Comparison of ENCODE assay signal across 8 mouse cellular contexts in the genomic region with DNA sequence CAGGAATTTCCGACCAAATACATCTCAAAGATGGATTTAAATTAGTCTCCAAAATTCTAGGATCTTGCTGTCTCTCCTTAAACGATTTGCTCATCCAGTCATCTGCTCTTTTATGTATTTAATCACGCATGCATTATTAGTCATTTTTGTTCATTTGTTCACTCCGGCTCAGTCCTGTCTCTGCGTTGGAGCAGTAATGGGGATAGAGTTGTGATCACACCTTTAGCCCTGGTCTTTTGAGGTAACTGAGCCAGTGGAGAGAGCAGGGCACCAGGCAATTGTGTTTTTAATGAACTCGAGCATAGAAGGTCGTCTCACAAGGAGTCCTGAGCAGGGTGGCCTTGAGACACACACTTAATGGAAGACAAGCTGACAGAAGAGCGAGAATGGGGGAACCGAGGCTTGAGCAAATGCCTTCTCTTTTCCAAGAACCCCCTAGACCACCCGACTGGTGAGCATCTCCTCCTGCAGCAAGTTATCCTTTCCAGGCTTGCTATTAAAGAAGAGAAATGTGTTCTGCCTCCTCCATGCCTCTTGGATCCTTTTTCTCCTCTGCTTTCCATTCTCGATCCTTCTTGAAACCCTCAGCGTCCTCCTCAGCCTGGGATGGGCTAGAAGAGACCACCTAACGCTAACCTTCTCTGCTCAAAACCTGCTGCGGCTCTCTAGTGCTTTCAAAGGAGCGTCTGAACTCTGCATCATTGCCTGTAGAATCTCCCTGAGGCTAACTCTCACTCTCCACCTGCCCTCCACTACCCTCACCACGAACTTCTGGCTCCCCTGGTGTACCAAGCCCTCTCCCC. TPM values are rescaled to one million over a fixed set of nuclear protein-coding genes. Genes with fewer than 3 reads are reported as not detected.
DNase-seq lines count a peak whose midpoint lies in the region; ATAC-seq and TF ChIP-seq lines count a peak whose summit lies in the region.

No protein-coding gene starts in this region.

- ATAC-seq in G1E (ENCODE audit: extremely low read depth, insufficient number of reproducible peaks, low FRiP score, poor library complexity, severe bottlenecking): no peak
- ATAC-seq in hematopoietic stem cell, adult 5-6 weeks (replicated peaks in 1 of 2; ENCODE audit: insufficient read depth in 1 of 2, low FRiP score in 2 of 2, low TSS enrichment in 1 of 2, low read depth in 1 of 2, poor library complexity in 2 of 2, severe bottlenecking in 2 of 2): peak; percentile 1 to 4; a peak in 1 of 4 replicates
- no peak for ATAC-seq in monocyte, adult 5-6 weeks (replicated peaks; ENCODE audit: insufficient number of reproducible peaks, low FRiP score, low TSS enrichment, poor library complexity, severe bottlenecking)

- H3K9me3 ChIP-seq in G1E (replicated peaks): no peaks in the 10 kb centered on the region
- H3K9me3 ChIP-seq in midbrain, embryonic 10.5 days (replicated peaks): no peaks in the 10 kb centered on the region

- peaks cover 34% of the 10 kb centered on the region for H3K4me1 ChIP-seq in G1E (ENCODE audit: insufficient read depth, low read depth, low read length)
- H3K4me1 ChIP-seq in midbrain, embryonic 10.5 days: peaks cover 37% of the 10 kb centered on the region

- WGBS in midbrain, embryonic 10.5 days: 10% methylated on average over 16 of the region's 16 CpGs

- TF ChIP-seq CTCF in G1E (IDR thresholded peaks at IDR 0.05; ENCODE audit: low read depth, low read length): no peak

- H3K36me3 ChIP-seq in G1E (replicated peaks): no peaks in the 10 kb centered on the region
- H3K36me3 ChIP-seq in midbrain, embryonic 10.5 days: no peaks in the 10 kb centered on the region

- peak overlapping the region; percentile 34; the same call in 1 of the 2 replicates for H3K4me3 ChIP-seq in G1E (ENCODE audit: low read depth, low read length)
- H3K4me3 ChIP-seq in midbrain, embryonic 10.5 days: peak overlapping the region; percentile 55

- peaks cover 30% of the 10 kb centered on the region for H3K27me3 ChIP-seq in G1E (ENCODE audit: insufficient read depth, low read length)
- H3K27me3 ChIP-seq in midbrain, embryonic 10.5 days (ENCODE audit: low read depth, poor library complexity, severe bottlenecking): peaks cover 54% of the 10 kb centered on the region

- H3K27ac ChIP-seq in midbrain, embryonic 10.5 days (replicated peaks): no peak overlapping the region

- DNase-seq in heart, adult 11 months: peak; percentile 90
- DNase-seq in heart, postnatal 4 days: no peak
- no peak for DNase-seq in G1E (ENCODE audit: low spot score)
- DNase-seq in midbrain, embryonic 10.5 days (ENCODE audit: low spot score): no peak
- no peak for DNase-seq in adipocyte (ENCODE audit: low spot score)
- DNase-seq in gastrocnemius, postnatal 4 days (ENCODE audit: low spot score in 2 of 2): no peak

RNA-seq across cellular contexts. Expression of gene Fosb, which starts 8.2 kb away (rescaled TPM):
- total RNA-seq in heart, postnatal 4 days (2021): under 1 TPM; 0.52 to 0.86 TPM
- total RNA-seq in G1E (2014; fragmentation: Nextera tagmentation) (0.19 TPM in 1 of 2 replicates, not detected in the other), G1E (2017) (0.29 and 0.38 TPM in 2 replicates)
- polyA plus RNA-seq in G1E (2012): 0.50 and 0.61 TPM in 2 replicates
- 190 and 280 TPM in 2 replicates for total RNA-seq in hematopoietic stem cell, adult 5-6 weeks (2017)
- polyA plus RNA-seq in midbrain, embryonic 10.5 days (2016; fragmentation: Nextera tagmentation; extraction: Ambion mirVana): 0.02 TPM in 1 of 2 replicates, not detected in the other
- total RNA-seq in monocyte, adult 5-6 weeks (2017): 30.9 to 43.8 TPM (median 36.9 TPM) in 3 replicates
- total RNA-seq in gastrocnemius, postnatal 4 days (2021): 1 to 10 TPM; 2.5 to 3.8 TPM

RNA-seq across cellular contexts. Expression of gene Rtn2, which starts 19.2 kb away (rescaled TPM):
- 10 to 100 TPM; 30.2 to 32.3 TPM for total RNA-seq in heart, postnatal 4 days (2021)
- total RNA-seq in G1E (2014; fragmentation: Nextera tagmentation): 0.73 and 0.98 TPM in 2 replicates
- 0.06 and 0.11 TPM in 2 replicates for total RNA-seq in G1E (2017)
- 0.94 and 0.96 TPM in 2 replicates for polyA plus RNA-seq in G1E (2012)
- not detected in 2 replicates for total RNA-seq in hematopoietic stem cell, adult 5-6 weeks (2017)
- 41.9 and 48.6 TPM in 2 replicates for polyA plus RNA-seq in midbrain, embryonic 10.5 days (2016; fragmentation: Nextera tagmentation; extraction: Ambion mirVana)
- total RNA-seq in monocyte, adult 5-6 weeks (2017): not detected in 3 replicates
- 100 to 1,000 TPM; 473 to 501 TPM for total RNA-seq in gastrocnemius, postnatal 4 days (2021)

RNA-seq across cellular contexts. Expression of gene Ppm1n, which starts 21.8 kb away (rescaled TPM):
- under 1 TPM in 1 of 2 experiments, not detected in 1; 0.26 TPM for total RNA-seq in heart, postnatal 4 days (2021)
- total RNA-seq in G1E (2014; fragmentation: Nextera tagmentation) (not detected in 2 replicates), G1E (2017) (not detected in 2 replicates)
- not detected in 2 replicates for polyA plus RNA-seq in G1E (2012)
- total RNA-seq in hematopoietic stem cell, adult 5-6 weeks (2017): 0.25 TPM in 1 of 2 replicates, not detected in the other
- polyA plus RNA-seq in midbrain, embryonic 10.5 days (2016; fragmentation: Nextera tagmentation; extraction: Ambion mirVana): 0.36 and 0.39 TPM in 2 replicates
- total RNA-seq in monocyte, adult 5-6 weeks (2017): 1.9 TPM in 1 of 3 replicates, not detected in the others
- not detected for total RNA-seq in gastrocnemius, postnatal 4 days (2021)

RNA-seq across cellular contexts. Expression of gene Vasp, which starts 30.0 kb away (rescaled TPM):
- 100 to 1,000 TPM; 117 to 119 TPM for total RNA-seq in heart, postnatal 4 days (2021)
- 146 and 171 TPM in 2 replicates for total RNA-seq in G1E (2014; fragmentation: Nextera tagmentation)
- total RNA-seq in G1E (2017): 239 and 292 TPM in 2 replicates
- 560 and 712 TPM in 2 replicates for polyA plus RNA-seq in G1E (2012)
- total RNA-seq in hematopoietic stem cell, adult 5-6 weeks (2017): 99.8 and 117 TPM in 2 replicates
- 49.3 and 52.7 TPM in 2 replicates for polyA plus RNA-seq in midbrain, embryonic 10.5 days (2016; fragmentation: Nextera tagmentation; extraction: Ambion mirVana)
- 230 to 263 TPM (median 254 TPM) in 3 replicates for total RNA-seq in monocyte, adult 5-6 weeks (2017)
- total RNA-seq in gastrocnemius, postnatal 4 days (2021): 10 to 100 TPM; 65.3 to 71.9 TPM

RNA-seq across cellular contexts. Expression of gene Ercc1, which starts 42.9 kb away (rescaled TPM):
- 10 to 100 TPM; 42.4 to 43.5 TPM for total RNA-seq in heart, postnatal 4 days (2021)
- 26.9 and 39.9 TPM in 2 replicates for total RNA-seq in G1E (2014; fragmentation: Nextera tagmentation)
- 29.7 and 50.1 TPM in 2 replicates for total RNA-seq in G1E (2017)
- polyA plus RNA-seq in G1E (2012): 97.7 and 105 TPM in 2 replicates
- 20.0 and 28.0 TPM in 2 replicates for total RNA-seq in hematopoietic stem cell, adult 5-6 weeks (2017)
- polyA plus RNA-seq in midbrain, embryonic 10.5 days (2016; fragmentation: Nextera tagmentation; extraction: Ambion mirVana): 117 and 118 TPM in 2 replicates
- total RNA-seq in monocyte, adult 5-6 weeks (2017): 15.0 to 19.8 TPM (median 18.0 TPM) in 3 replicates
- total RNA-seq in gastrocnemius, postnatal 4 days (2021): 10 to 100 TPM; 33.1 to 34.5 TPM

Comparison
In these comparisons a context has a peak if more than half of its experiments do, and no peak if none do; other contexts are left out.
1. ATAC-seq: peak in hematopoietic stem cell, adult 5-6 weeks (2 of 2); none in G1E (single experiment) and monocyte, adult 5-6 weeks (single experiment).
2. RNA of gene Rtn2, which starts 19.2 kb away (total RNA-seq): 473 to 501 TPM in gastrocnemius, postnatal 4 days and 30.2 to 32.3 TPM in heart, postnatal 4 days; 0.06 to 0.98 TPM in G1E, not detected in hematopoietic stem cell, adult 5-6 weeks and not detected in monocyte, adult 5-6 weeks; every median in the first group is over 10 times any median in the second.